Mouse (Mus musculus) neural tube, embryonic 15.5 days (tissue): Measurements from ENCODE around the gene Bcl9l. TPM values are rescaled to one million over a fixed set of nuclear protein-coding genes. Genes with fewer than 3 reads are reported as not detected.

Experiments used
- ATAC-seq: fragments of 200-750 bp; cut with Nextera tagmentation; 2 replicates; pipeline ENCODE4 v1.8.0; 2017; ENCODE audit warnings: mild to moderate bottlenecking, moderate TSS enrichment, moderate library complexity; ENCODE audit not compliant: low FRiP score
- H3K27ac ChIP-seq: fragments of 300-500 bp; sonication (generic); replicated peaks from 2 replicates; pipeline ENCODE4 v1.5.1; 2015; ENCODE audit warnings: mild to moderate bottlenecking, inconsistent platforms
- H3K27me3 ChIP-seq: fragments of 300-500 bp; sonication (generic); replicated peaks from 2 replicates; pipeline ENCODE4 v1.6.1; 2015; ENCODE audit warnings: inconsistent platforms
- H3K36me3 ChIP-seq: fragments of 300-500 bp; sonication (generic); 2 replicates; pipeline ENCODE4 v1.6.1; 2015; ENCODE audit warnings: inconsistent platforms
- H3K4me1 ChIP-seq: fragments of 300-500 bp; sonication (generic); 2 replicates; pipeline ENCODE4 v1.6.1; 2015; ENCODE audit warnings: inconsistent platforms
- H3K4me2 ChIP-seq: fragments of 300-500 bp; sonication (generic); 2 replicates; pipeline ENCODE4 v1.6.1; 2015; ENCODE audit warnings: inconsistent platforms, mild to moderate bottlenecking, moderate library complexity
- H3K4me3 ChIP-seq: fragments of 300-500 bp; sonication (generic); replicated peaks from 2 replicates; pipeline ENCODE4 v1.5.1; 2015; ENCODE audit warnings: mild to moderate bottlenecking, inconsistent platforms
- H3K9ac ChIP-seq: fragments of 300-500 bp; sonication (generic); replicated peaks from 2 replicates; pipeline ENCODE4 v1.6.1; 2015; ENCODE audit warnings: mild to moderate bottlenecking, inconsistent platforms
- H3K9me3 ChIP-seq: fragments of 300-500 bp; sonication (generic); replicated peaks from 2 replicates; pipeline ENCODE4 v1.6.1; 2016; ENCODE audit warnings: inconsistent platforms
- WGBS: fragments of 180-500 bp; shearing (Covaris S2); methylation state at CpG from one replicate; pipeline ENCODE4 v1.1.7; 2015; ENCODE audit warnings: mixed read lengths; 5-methylcytosine and 5-hydroxymethylcytosine counted together
- polyA plus RNA-seq: library from polyadenylated mRNA; unstranded; fragments of >200 nt; fragmentation: Nextera tagmentation; extraction: Ambion mirVana; gene quantifications from 2 replicates; pipeline ENCODE4 v1.2.1, GENCODE M21; 2015

The Bcl9l gene
- polyA plus RNA-seq, 1 experiment from 2014 or later: 9.7 TPM

- ATAC-seq: no peak
- H3K36me3 ChIP-seq: no peaks in the 10 kb centered on the region
- H3K9ac ChIP-seq: no peak overlapping the region
- no peaks in the 10 kb centered on the region for H3K27me3 ChIP-seq
- no peak overlapping the region for H3K27ac ChIP-seq
- no peaks in the 10 kb centered on the region for H3K9me3 ChIP-seq
- H3K4me1 ChIP-seq: no peaks in the 10 kb centered on the region
- no peak overlapping the region for H3K4me2 ChIP-seq
- H3K4me3 ChIP-seq: no peak overlapping the region
- 82% methylated on average over 3 of the region's 3 CpGs for WGBS
These were observed 58.1 kb downstream of the Bcl9l start for GRCm38 (mm10) chr9:44540676-44541075.

DNA sequence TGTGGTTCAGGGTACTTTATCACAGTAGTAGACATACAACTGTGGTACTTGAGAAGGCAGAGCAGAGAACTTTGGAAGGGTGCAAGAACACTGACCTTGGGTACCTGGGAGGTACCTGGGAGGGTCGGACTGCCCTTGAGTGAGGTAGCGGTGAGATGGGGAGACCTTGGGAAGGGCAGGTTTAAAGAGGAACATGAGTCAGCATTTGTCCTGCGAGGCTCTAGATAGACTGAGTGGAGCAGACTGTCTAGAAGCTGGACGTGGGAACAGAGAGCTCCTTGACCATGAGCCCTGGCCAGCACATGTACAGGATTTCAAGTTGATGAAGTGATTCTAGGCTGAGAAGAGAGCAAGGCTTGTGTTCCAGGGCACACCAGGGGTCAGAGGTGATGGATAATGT, 59.7 kb downstream of the Bcl9l start:
- Histone ChIP-seq H3K4me3 (no peak overlapping the region), H3K36me3 (no peaks in the 10 kb centered on the region), H3K27me3 (no peaks in the 10 kb centered on the region), H3K9ac (no peak overlapping the region), H3K27ac (no peak overlapping the region), H3K9me3 (no peaks in the 10 kb centered on the region), H3K4me2 (no peak overlapping the region), H3K4me1 (no peaks in the 10 kb centered on the region)
- no peak for ATAC-seq
- 90% methylated on average over 4 of the region's 4 CpGs for WGBS

DNA sequence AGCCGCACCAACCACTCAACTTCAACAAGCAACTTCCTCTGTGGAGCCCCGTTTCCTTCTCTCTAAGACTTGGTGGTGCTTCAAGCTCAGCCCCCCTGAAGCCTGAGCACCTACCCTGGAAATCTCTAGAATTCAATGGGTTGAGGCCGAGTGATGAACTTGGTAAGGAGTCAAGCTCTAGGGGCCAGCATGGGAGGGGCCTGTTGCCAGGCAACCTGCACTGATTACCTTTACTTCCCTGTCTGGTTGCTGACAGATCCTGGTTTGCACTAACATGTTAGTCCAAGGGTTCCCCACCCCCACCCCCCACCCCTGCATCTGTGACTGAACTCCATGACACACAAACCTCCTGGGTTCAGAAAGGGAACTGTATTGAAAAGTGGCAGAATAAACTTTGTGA, 62.4 kb downstream of the Bcl9l start:
- Histone ChIP-seq H3K9ac (no peak overlapping the region), H3K27me3 (no peaks in the 10 kb centered on the region), H3K4me1 (no peaks in the 10 kb centered on the region), H3K27ac (no peak overlapping the region), H3K36me3 (no peaks in the 10 kb centered on the region), H3K9me3 (no peaks in the 10 kb centered on the region), H3K4me2 (no peak overlapping the region), H3K4me3 (no peak overlapping the region)
- WGBS: 80% methylated on average over 3 of the region's 3 CpGs
- no peak for ATAC-seq

GRCm38 (mm10) chr9:44548412-44549152, 66.0 kb downstream of the Bcl9l start:
- no peak for ATAC-seq
- 93% methylated on average over 8 of the region's 8 CpGs for WGBS
- no peaks in the 10 kb centered on the region for H3K9me3 ChIP-seq

GRCm38 (mm10) chr9:44551138-44551537, 68.5 kb downstream of the Bcl9l start:
- WGBS: 87% methylated on average over 10 of the region's 10 CpGs
- Histone ChIP-seq H3K4me2 (no peak overlapping the region), H3K4me1 (no peaks in the 10 kb centered on the region), H3K27ac (no peak overlapping the region), H3K27me3 (0 out of 2 replicates have a peak, but pooled peaks cover 3% of the 10 kb centered on the region), H3K36me3 (no peaks in the 10 kb centered on the region), H3K9me3 (no peaks in the 10 kb centered on the region), H3K4me3 (no peak overlapping the region), H3K9ac (no peak overlapping the region)
- no peak for ATAC-seq

More at GRCm38 (mm10) chr9:44548412-44549152, 66.0 kb downstream of the Bcl9l start:
- no peak overlapping the region for H3K4me3 ChIP-seq
- no peaks in the 10 kb centered on the region for H3K36me3 ChIP-seq
- H3K27ac ChIP-seq: no peak overlapping the region
- H3K4me1 ChIP-seq: no peaks in the 10 kb centered on the region
- H3K9ac ChIP-seq: no peak overlapping the region
- H3K27me3 ChIP-seq: no peaks in the 10 kb centered on the region
- H3K4me2 ChIP-seq: no peak overlapping the region

DNA sequence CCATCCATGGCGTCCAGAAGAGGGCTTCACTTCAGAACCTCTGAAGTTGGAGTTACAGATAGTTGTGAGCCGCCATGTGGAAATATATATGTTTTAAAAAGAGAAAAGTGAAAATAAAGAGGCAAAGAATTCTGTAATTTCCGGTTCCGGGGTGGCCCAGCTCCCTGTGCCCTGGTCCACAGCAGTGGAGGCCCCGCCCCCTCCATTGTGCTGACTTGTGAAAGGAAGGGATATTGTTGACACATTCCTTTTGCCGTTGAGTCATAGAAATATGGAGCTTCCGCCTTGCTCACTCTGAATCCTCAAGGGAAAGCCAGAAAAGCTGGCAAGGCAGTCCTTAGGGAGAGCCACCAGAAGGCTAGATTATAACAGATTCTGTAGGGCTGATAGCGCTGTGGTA, 69.5 kb downstream of the Bcl9l start:
- Histone ChIP-seq H3K9ac (no peak overlapping the region), H3K27ac (no peak overlapping the region), H3K9me3 (no peaks in the 10 kb centered on the region), H3K4me1 (no peaks in the 10 kb centered on the region), H3K36me3 (no peaks in the 10 kb centered on the region), H3K27me3 (0 out of 2 replicates have a peak, but pooled peaks cover 3% of the 10 kb centered on the region), H3K4me3 (no peak overlapping the region), H3K4me2 (no peak overlapping the region)
- no peak for ATAC-seq
- 87% methylated on average over 8 of the region's 8 CpGs for WGBS

Other genes with a start within 250 kb of the Bcl9l start
- gene Cbl, start 248.8 kb upstream of the Bcl9l start, polyA plus RNA-seq: 18.2 and 20.2 TPM in 2 replicates
- gene Ccdc153, start 242.1 kb upstream of the Bcl9l start, polyA plus RNA-seq: not detected in 2 replicates
- gene Pdzd3, start 231.4 kb upstream of the Bcl9l start, polyA plus RNA-seq: 0.61 and 0.65 TPM in 2 replicates
- 4.5 and 5.3 TPM in 2 replicates for gene Nlrx1, start 214.2 kb upstream of the Bcl9l start, polyA plus RNA-seq
- 26.8 and 30.3 TPM in 2 replicates for gene Abcg4, start 194.2 kb upstream of the Bcl9l start, polyA plus RNA-seq
- gene Hinfp, start 177.2 kb upstream of the Bcl9l start, polyA plus RNA-seq: 28.0 and 28.2 TPM in 2 replicates
- 21.7 and 24.3 TPM in 2 replicates for gene C2cd2l, start 162.5 kb upstream of the Bcl9l start, polyA plus RNA-seq
- 30.5 and 34.0 TPM in 2 replicates for gene Dpagt1, start 156.8 kb upstream of the Bcl9l start, polyA plus RNA-seq
- gene H2afx, start 148.1 kb upstream of the Bcl9l start, polyA plus RNA-seq: 108 and 149 TPM in 2 replicates
- gene Hmbs, start 138.6 kb upstream of the Bcl9l start, polyA plus RNA-seq: 58.3 and 62.5 TPM in 2 replicates
- 37.4 and 40.8 TPM in 2 replicates for gene Vps11, start 121.2 kb upstream of the Bcl9l start, polyA plus RNA-seq
- 26.5 and 30.8 TPM in 2 replicates for gene Hyou1, start 103.3 kb upstream of the Bcl9l start, polyA plus RNA-seq
- gene Slc37a4, start 86.0 kb upstream of the Bcl9l start, polyA plus RNA-seq: 61.3 and 69.8 TPM in 2 replicates
- gene Rps25, start 75.7 kb upstream of the Bcl9l start, polyA plus RNA-seq: 1,003 and 1,094 TPM in 2 replicates
- 261 and 302 TPM in 2 replicates for gene Trappc4, start 75.2 kb upstream of the Bcl9l start, polyA plus RNA-seq
- gene Ccdc84, start 64.3 kb upstream of the Bcl9l start, polyA plus RNA-seq: 32.4 and 36.4 TPM in 2 replicates
- 0.09 TPM in 1 of 2 replicates, not detected in the other for gene Foxr1, start 41.7 kb upstream of the Bcl9l start, polyA plus RNA-seq
- gene Upk2, start 27.8 kb upstream of the Bcl9l start, polyA plus RNA-seq: 0.73 TPM in 1 of 2 replicates, not detected in the other
- 0.26 TPM in 1 of 2 replicates, not detected in the other for gene Cxcr5, start 79.1 kb downstream of the Bcl9l start, polyA plus RNA-seq
- gene Ddx6, start 122.1 kb downstream of the Bcl9l start, polyA plus RNA-seq: 15.1 and 16.8 TPM in 2 replicates
- gene Treh, start 190.4 kb downstream of the Bcl9l start, polyA plus RNA-seq: not detected in 2 replicates